Mouse (Mus musculus): ENCODE measurements at regions not wholly inside any gene's neighbourhood (a gene's known extent, or its start where the extent isn't known, plus 50 kb on each side); places are given as distances from the start of the nearest gene placed in this dataset.

DNA sequence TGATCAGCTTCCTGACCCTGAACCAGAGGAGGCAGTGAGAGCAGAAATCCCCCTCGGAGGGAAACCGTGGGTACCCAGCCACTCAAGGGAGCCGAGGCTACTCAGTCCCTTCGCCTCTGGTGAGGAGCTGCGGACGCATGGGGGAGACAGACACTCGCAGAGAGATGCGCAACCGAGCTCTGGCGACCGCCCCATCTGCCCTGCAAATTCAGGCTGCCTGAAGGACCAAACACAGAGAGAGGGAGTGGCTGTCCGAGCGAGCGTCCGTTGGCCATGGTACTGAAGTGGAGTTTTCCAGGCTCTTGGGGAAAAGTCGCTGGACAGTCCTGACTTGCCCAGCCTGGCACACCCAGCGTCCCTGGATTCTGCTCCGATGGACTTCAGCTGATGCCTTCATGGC is 95.2 kb downstream of the Mrm1 start:
- Histone ChIP-seq H3K4me1 (no peaks in the 10 kb centered on the region), H3K4me3 (no peak overlapping the region), H3K9me3 (no peaks in the 10 kb centered on the region), H3K27ac (no peak overlapping the region), H3K36me3 (no peaks in the 10 kb centered on the region), H3K27me3 (peaks cover 19% of the 10 kb centered on the region), H3K4me2 (no peak overlapping the region), H3K9ac (no peak overlapping the region)
- 4% methylated on average over 18 of the region's 18 CpGs for WGBS
- ATAC-seq (ENCODE audit: insufficient number of reproducible peaks, low FRiP score, low TSS enrichment, low read depth): no peak

DNA sequence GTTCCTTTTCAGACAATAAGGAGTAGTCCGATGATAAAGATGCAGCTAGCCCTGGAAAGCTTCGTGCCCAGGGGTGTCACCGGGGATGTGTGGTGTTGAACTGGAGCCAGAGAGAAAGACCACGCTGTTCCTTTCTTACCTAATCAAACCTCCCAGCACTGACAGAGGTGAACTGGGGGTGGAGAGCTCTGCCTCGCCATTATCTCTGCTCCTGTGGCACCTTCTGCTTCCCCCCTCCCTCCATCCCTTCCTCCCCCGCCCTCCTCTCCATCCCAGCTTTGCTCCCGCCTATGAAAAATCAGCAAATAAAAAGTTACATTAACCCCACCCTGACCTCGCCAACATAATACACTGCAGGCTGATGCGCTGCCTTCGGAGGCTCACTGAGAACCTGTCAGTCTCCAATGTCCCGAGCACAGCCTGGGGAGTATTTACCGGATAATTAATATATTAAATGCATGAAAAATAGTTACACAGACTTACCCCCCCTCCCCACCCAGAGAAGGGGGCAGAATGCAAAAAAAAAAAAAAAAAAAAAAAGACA is 96.6 kb downstream of the Mrm1 start:
- Histone ChIP-seq H3K27me3 (peaks cover 19% of the 10 kb centered on the region), H3K4me2 (no peak overlapping the region), H3K4me1 (no peaks in the 10 kb centered on the region), H3K9me3 (no peaks in the 10 kb centered on the region), H3K27ac (no peak overlapping the region), H3K36me3 (no peaks in the 10 kb centered on the region), H3K9ac (no peak overlapping the region), H3K4me3 (no peak overlapping the region)
- ATAC-seq (ENCODE audit: insufficient number of reproducible peaks, low FRiP score, low TSS enrichment, low read depth): no peak
- 51% methylated on average over 12 of the region's 12 CpGs for WGBS

DNA sequence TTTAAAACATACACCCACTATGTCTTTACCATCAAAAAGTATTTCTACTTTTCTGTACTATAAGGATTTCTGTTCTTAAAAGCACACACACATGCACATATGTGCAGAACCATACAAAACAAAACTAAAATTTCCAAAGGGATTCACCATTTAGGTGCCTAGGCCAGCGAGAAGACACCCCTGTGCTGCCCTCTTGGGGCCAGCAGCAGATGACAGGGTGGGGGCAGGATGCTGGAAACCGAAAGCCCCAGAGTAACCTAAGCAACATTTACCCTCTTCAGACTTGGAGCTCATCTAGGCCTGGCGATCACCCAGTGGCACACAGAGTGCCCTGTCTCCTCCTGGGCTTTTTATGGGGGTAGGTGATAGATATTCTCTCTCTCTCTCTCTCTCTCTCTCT is 97.3 kb downstream of the Mrm1 start:
- WGBS: 24% methylated on average over 3 of the region's 3 CpGs
- ATAC-seq (ENCODE audit: insufficient number of reproducible peaks, low FRiP score, low TSS enrichment, low read depth): no peak

DNA sequence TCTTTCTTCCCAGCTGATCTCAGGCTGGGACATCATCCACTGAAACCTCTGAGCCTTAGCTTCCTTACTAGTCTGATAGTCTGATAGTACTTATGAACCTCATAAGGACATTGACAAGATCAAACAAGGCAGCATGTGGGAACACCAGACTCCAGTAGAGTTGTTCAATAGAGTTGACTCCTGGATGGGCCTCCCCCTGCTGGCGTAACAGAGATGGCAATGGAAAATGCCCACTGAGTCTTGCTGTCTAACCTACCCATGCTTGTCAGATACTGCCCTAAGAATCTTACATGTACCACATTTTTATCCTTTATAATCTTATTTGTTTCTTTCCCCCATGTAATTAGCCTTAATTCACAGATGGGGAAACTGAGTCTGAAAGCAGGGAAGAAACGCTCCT is 98.2 kb downstream of the Mrm1 start:
- Histone ChIP-seq H3K4me1 (no peaks in the 10 kb centered on the region), H3K27me3 (peaks cover 19% of the 10 kb centered on the region), H3K36me3 (no peaks in the 10 kb centered on the region), H3K9me3 (no peaks in the 10 kb centered on the region), H3K27ac (no peak overlapping the region), H3K4me2 (no peak overlapping the region), H3K9ac (no peak overlapping the region), H3K4me3 (no peak overlapping the region)
- 70% methylated on average over 2 of the region's 2 CpGs for WGBS
- no peak for ATAC-seq (ENCODE audit: insufficient number of reproducible peaks, low FRiP score, low TSS enrichment, low read depth)

More for the DNA sequence above, 97.3 kb downstream of the Mrm1 start:
- H3K9ac ChIP-seq: no peak overlapping the region
- no peak overlapping the region for H3K4me2 ChIP-seq
- H3K27ac ChIP-seq: no peak overlapping the region
- H3K4me3 ChIP-seq: no peak overlapping the region
- H3K36me3 ChIP-seq: no peaks in the 10 kb centered on the region
- H3K9me3 ChIP-seq: no peaks in the 10 kb centered on the region
- peaks cover 19% of the 10 kb centered on the region for H3K27me3 ChIP-seq
- H3K4me1 ChIP-seq: no peaks in the 10 kb centered on the region

DNA sequence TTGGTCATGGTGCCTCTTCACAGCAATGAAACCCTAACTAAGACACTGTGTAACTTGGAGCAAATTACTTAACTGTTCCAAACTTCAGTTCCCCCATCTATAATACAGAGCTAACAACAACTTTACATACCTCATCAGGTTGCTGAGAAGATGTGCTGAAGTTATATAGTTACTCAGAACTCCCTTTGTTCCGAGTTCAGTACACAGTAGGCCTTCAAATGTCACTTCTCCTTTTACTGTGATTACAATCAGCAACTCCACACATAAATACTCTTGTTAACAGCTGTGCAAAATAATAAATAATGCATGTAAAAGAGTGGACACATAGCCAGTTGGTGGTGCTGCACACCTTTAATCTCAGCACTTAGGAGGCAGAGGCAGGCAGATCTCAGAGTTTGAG is 99.5 kb downstream of the Mrm1 start:
- Histone ChIP-seq H3K27me3 (peaks cover 13% of the 10 kb centered on the region), H3K9me3 (no peaks in the 10 kb centered on the region), H3K4me3 (no peak overlapping the region), H3K4me1 (no peaks in the 10 kb centered on the region), H3K27ac (no peak overlapping the region), H3K4me2 (no peak overlapping the region), H3K9ac (no peak overlapping the region), H3K36me3 (no peaks in the 10 kb centered on the region)
- 88% methylated on average over 1 of the region's 1 CpGs for WGBS
- no peak for ATAC-seq (ENCODE audit: insufficient number of reproducible peaks, low FRiP score, low TSS enrichment, low read depth)

DNA sequence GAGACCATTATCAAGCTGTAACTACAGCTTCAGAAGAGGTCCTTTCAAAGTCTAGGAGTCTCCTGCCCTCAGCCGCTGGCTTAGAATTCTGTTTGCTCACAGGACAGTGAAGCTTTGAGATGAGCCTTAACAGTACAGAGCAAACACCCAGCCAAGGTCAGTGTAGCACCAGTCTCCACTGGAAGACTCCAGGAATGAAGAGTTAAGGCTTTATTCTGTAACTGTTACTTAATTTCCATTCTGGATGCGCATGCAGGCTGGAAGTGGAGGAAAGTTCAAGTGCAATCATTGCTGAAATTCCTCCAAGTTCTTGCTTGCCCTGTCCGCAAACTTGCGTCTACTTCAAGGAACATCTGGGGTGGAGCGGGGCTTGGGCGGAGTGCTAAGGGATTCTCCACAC is 106.6 kb downstream of the Mrm1 start:
- H3K4me3 ChIP-seq: no peak overlapping the region
- peaks cover 12% of the 10 kb centered on the region for H3K4me1 ChIP-seq
- H3K9me3 ChIP-seq: no peaks in the 10 kb centered on the region
- no peaks in the 10 kb centered on the region for H3K36me3 ChIP-seq
- WGBS: 75% methylated on average over 6 of the region's 6 CpGs
- H3K4me2 ChIP-seq: no peak overlapping the region
- no peak for ATAC-seq (ENCODE audit: insufficient number of reproducible peaks, low FRiP score, low TSS enrichment, low read depth)
- H3K27me3 ChIP-seq: peaks cover 18% of the 10 kb centered on the region
- no peak overlapping the region for H3K27ac ChIP-seq
- H3K9ac ChIP-seq: no peak overlapping the region

DNA sequence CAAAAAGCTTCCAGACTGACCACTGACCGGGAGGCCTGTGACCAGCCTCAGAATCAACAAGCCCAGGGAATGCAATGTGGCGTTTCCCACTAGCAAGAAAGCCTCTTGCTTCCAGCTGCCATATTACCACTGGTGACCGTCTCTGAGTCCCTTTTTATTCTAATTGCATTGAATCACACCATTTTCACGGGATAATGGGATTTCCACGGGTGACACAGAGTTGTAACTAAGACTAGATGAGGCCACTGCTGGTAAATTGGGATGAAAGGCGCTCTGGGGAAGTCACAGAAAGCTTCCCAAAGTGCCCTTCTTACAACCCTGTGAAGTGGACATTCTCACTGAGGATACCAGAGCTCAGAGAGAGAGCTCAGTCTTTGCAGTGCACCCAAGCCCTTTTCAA is 107.4 kb downstream of the Mrm1 start:
- Histone ChIP-seq H3K9me3 (no peaks in the 10 kb centered on the region), H3K9ac (no peak overlapping the region), H3K4me3 (no peak overlapping the region), H3K36me3 (no peaks in the 10 kb centered on the region), H3K27ac (no peak overlapping the region), H3K27me3 (peaks cover 25% of the 10 kb centered on the region), H3K4me1 (peaks cover 19% of the 10 kb centered on the region), H3K4me2 (no peak overlapping the region)
- WGBS: 65% methylated on average over 6 of the region's 6 CpGs
- no peak for ATAC-seq (ENCODE audit: insufficient number of reproducible peaks, low FRiP score, low TSS enrichment, low read depth)

DNA sequence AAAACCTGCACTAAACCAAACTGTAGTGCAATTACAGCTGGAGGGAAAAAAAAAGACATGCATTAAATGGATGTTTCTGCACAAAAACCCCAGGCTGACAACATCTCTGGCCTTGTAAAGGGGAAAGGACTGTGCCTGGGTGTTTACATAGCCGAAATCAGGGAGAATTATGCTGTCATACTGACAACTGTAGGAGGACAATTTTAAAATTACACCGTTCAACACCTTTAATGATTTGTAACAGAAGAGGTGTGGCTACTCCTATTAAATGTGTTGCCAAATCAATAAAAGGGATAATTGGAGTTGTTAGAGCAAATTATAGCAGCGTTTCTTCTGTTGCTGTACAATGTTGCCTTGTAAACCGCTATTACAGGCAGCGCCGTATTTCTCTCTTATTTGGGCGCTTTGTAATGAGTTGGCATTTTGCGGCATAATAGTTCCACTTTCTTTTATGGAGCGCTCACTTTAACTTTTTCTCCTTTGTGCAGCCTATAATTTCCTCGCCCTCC is 111.0 kb downstream of the Mrm1 start:
- Histone ChIP-seq H3K4me3 (no peak overlapping the region), H3K27me3 (peaks cover 28% of the 10 kb centered on the region), H3K9ac (no peak overlapping the region), H3K36me3 (no peaks in the 10 kb centered on the region), H3K4me1 (peaks cover 26% of the 10 kb centered on the region), H3K27ac (no peak overlapping the region), H3K4me2 (no peak overlapping the region), H3K9me3 (no peaks in the 10 kb centered on the region)
- WGBS: 32% methylated on average over 10 of the region's 10 CpGs
- no peak for ATAC-seq (ENCODE audit: insufficient number of reproducible peaks, low FRiP score, low TSS enrichment, low read depth)

DNA sequence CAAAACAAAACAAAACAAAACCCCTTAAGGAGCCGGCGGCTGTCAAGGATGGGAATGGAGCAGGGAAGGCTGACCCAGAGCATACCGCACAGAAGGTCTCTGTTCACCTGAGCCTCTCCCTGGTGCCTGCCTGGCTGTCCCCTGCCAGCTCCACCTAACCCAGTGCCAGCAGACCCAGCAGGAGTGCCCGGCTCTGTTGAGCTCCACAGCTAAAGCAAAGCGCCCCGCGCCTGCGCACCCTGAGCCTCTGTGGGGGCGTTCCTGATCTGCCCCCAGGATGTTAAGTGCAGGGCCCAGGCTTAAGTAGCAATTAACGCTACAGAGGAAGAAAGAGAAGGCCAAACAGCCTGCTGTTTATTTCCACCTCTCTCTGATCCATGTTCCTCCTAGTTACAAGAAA is 111.5 kb downstream of the Mrm1 start:
- H3K4me2 ChIP-seq: 0 out of 2 replicates have a peak overlapping the region, but pooled peaks have one; percentile 20
- 5% methylated on average over 10 of the region's 10 CpGs for WGBS
- H3K27me3 ChIP-seq: peaks cover 30% of the 10 kb centered on the region
- no peak for ATAC-seq (ENCODE audit: insufficient number of reproducible peaks, low FRiP score, low TSS enrichment, low read depth)
- no peak overlapping the region for H3K9ac ChIP-seq
- no peak overlapping the region for H3K4me3 ChIP-seq
- no peaks in the 10 kb centered on the region for H3K36me3 ChIP-seq
- H3K9me3 ChIP-seq: no peaks in the 10 kb centered on the region
- H3K27ac ChIP-seq: no peak overlapping the region
- H3K4me1 ChIP-seq: peaks cover 26% of the 10 kb centered on the region

DNA sequence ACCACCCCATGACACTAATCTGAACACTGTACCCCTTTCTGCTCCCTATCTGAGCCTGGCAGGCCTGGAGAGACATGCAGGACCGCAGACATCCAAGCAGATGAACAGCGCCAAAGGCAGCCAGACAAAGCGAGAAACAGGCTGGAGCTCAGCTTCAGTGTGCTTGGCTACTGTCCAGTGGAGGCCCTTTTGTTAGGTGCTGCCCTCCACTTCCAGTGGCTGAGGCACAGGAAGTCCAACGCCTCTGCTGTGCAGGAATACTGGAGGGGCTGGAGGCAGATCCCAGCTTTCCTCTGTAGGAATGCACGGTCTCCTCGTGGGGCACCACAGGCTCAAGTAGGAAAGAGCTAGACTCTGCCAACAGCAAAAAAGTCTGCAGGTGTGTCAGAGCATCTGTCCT is 112.6 kb downstream of the Mrm1 start:
- H3K4me1 ChIP-seq: peaks cover 26% of the 10 kb centered on the region
- H3K9ac ChIP-seq: no peak overlapping the region
- H3K36me3 ChIP-seq: no peaks in the 10 kb centered on the region
- H3K4me3 ChIP-seq: no peak overlapping the region
- H3K4me2 ChIP-seq: no peak overlapping the region
- 30% methylated on average over 6 of the region's 6 CpGs for WGBS
- no peak for ATAC-seq (ENCODE audit: insufficient number of reproducible peaks, low FRiP score, low TSS enrichment, low read depth)
- no peaks in the 10 kb centered on the region for H3K9me3 ChIP-seq
- H3K27ac ChIP-seq: no peak overlapping the region
- H3K27me3 ChIP-seq: peaks cover 35% of the 10 kb centered on the region

DNA sequence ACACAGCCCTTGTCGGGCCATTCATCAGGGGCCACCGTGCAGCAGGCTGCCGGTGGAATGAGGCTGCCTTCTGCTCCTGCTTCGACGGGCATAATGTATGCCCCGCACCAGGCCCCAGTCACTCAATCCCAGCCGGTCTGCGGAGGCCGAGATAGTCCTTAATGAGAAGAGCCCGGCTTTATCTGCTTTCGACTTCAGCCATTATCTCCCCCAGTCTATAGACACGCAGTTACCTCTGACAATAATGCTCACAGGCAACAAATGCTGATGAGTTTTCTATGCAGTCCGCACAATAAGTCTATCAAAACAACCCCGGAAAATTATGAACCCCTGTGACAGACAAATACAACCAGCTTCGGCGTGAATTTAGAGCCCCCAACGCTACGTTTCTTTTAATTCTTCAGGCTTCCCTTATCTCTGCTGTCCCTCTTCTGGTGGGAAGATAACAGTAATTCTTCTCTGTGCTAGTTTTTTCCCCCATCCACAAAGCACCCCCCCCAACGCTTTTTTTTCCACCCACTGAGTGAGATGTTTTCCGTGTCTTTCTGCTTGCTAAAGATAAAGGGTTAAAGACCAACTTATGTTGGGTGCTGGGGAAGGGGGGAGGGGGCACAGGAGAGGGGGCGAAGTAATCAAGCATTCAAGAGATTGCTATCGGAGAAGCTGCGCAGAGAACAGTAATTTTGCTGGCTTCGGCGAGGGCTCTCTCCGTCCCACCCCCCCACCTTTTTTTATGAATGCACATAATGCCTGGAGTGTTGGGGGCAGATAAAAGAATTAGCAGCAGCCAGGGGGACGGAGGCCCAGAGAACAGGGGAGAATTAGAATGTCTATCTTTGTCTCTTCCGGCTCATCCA is 117.8 kb downstream of the Mrm1 start:
- peaks cover 32% of the 10 kb centered on the region for H3K27me3 ChIP-seq
- no peak overlapping the region for H3K4me3 ChIP-seq
- H3K4me1 ChIP-seq: peaks cover 3% of the 10 kb centered on the region; the same call in 1 of the 2 replicates
- H3K9ac ChIP-seq: no peak overlapping the region
- no peak overlapping the region for H3K27ac ChIP-seq
- H3K9me3 ChIP-seq: no peaks in the 10 kb centered on the region
- H3K36me3 ChIP-seq: no peaks in the 10 kb centered on the region
- no peak for ATAC-seq (ENCODE audit: insufficient number of reproducible peaks, low FRiP score, low TSS enrichment, low read depth)
- no peak overlapping the region for H3K4me2 ChIP-seq
- 14% methylated on average over 28 of the region's 28 CpGs for WGBS

DNA sequence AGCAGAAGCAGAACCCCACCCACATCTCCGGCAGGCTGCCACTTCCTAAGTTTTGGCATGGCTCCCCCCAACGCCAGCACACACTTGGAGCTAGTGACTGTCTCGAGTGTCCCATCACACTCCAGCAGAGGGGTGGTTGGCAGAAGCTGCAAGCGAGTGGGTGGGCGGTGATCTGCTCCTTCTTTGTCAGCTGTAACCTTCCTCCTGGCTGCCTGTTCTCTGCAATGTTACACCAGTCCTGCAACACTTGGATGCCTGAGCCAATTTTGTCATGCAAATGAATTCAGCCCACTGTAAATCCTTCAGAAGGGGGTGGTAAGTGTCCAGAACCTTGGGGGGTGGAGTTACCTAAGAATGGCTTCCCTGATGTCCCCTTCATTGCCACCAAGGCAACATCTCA is 121.8 kb downstream of the Mrm1 start:
- Histone ChIP-seq H3K4me2 (no peak overlapping the region), H3K9me3 (no peaks in the 10 kb centered on the region), H3K27ac (no peak overlapping the region), H3K27me3 (peaks cover 27% of the 10 kb centered on the region), H3K36me3 (no peaks in the 10 kb centered on the region), H3K9ac (no peak overlapping the region), H3K4me1 (no peaks in the 10 kb centered on the region), H3K4me3 (no peak overlapping the region)
- ATAC-seq (ENCODE audit: insufficient number of reproducible peaks, low FRiP score, low TSS enrichment, low read depth): no peak
- 35% methylated on average over 5 of the region's 5 CpGs for WGBS
